Mouse (Mus musculus) right cerebral cortex, postnatal 36 days (tissue): ENCODE measurements at regions not wholly inside any gene's neighbourhood (a gene's known extent, or its start where the extent isn't known, plus 50 kb on each side); places are given as distances from the start of the nearest gene placed in this dataset.
A peak's percentile ranks its signal among the peaks of the same experiment; 100 is the strongest.

ENCODE experiments used
- DNase-seq, 2 experiments: peaks; one replicate each; pipeline ENCODE4 v3.0.0; 2022; ENCODE audit warnings: low spot score in 2 of 2, mixed read lengths in 1 of 2

DNA sequence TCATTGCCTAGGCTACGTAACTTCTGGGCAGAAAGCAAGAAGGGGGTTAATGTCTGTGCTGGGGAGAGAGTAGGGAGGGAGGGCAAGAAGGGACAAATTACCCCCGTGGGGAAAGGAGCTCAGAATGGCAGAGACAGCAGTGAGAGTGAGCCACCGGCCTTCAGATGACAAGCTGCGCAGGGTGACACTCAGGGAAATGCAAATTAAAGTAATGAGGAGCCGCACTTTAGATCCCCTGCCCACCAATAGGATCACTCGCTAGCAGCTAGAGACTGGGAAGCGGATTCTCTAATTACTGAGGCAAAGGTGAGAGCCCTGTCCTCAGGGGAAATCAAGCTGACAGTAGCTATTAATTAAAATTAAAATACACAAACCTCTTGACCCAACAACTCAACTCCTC lies 202.5 kb downstream of the Arhgef10l start:
- DNase-seq: no peak

- DNase-seq: peak; percentile 81 to 83
Observed at GRCm38 (mm10) chr4:140461317-140461716, 204.5 kb downstream of the Arhgef10l start.

DNA sequence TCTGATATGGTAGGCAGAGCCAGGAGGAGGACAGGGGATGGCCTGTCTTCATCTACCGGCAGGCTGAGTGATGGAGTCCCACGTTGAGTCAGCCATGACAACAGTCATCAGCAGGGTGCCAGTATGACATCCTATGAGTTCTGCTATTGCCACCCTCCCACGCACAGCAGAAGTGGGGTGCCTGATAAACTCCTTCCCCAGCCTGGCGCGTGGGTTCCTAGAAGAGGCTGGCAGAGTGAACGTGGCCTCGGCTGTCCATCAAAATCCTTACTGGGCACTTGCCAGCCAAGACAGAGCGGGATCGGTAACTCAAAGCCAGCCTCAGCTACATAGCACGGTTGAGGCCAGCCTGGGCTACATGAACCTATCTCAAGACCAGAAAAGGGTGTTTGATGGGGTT lies 202.5 kb upstream of the Igsf21 start:
- DNase-seq: peak; percentile 73 to 79

GRCm38 (mm10) chr4:140446455-140446854 lies 199.9 kb upstream of the Igsf21 start:
- DNase-seq: no peak

DNA sequence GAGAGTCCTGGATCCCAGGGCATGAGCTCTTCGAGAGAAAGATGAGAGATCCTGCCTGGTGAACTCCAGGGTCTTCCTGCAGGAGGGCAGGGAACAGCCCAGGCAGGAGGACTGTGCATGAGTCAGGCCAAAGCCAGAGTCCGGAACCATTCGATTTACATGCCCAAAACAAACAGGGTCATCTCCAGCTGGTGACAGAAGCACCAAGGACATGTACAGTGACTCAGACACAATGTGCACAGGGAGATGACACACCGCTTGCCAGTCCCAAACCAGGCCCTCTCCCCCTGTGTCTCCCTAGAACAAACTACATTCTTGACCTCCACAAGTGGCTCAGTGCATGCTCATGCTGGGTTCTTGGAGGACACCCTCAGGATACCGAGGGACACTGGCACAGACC lies 199.3 kb upstream of the Igsf21 start:
- no peak for DNase-seq

- DNase-seq: no peak
Observed at GRCm38 (mm10) chr4:140443221-140443620, 196.6 kb upstream of the Igsf21 start.

DNA sequence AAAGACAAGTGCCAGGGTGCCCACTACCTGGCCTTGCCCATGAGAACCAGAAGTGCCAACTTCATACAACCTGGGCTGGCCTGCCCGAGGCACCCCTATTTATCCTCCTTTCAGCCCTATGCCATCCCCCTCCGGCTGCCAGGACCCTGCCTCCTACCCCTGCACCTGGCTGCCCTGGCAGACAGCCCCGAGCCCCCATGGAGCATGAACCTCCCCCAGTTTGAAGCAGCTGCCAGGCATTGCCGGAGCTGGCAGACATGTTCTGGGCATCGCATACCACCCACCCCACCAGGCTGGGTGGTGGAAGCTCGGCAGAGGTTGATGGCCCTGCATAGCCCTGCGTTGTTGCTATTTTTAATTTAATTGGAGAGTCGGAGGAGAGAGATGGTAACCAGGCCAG lies 195.2 kb upstream of the Igsf21 start:
- DNase-seq: no peak

DNA sequence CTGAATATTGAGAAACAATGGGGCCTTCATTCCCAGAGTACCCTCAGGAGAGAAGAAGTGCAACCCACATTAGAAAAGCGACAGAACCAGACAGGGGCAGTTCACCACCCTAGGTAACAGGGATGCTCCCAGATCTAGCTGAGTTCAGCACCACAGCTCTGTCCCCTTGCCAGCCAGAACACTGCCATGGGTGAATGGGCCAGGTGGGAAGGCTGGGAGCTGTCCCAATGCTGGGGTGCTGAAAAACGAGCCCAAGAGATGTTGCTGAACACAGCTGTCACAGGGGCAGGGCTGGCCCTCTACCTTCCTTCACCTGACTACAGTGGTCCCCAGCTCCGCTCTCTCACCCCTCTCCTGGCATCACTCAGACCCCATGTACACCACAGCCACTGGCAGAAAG lies 193.3 kb upstream of the Igsf21 start:
- no peak for DNase-seq

- DNase-seq: no peak
Observed at GRCm38 (mm10) chr4:140436030-140436429, 189.4 kb upstream of the Igsf21 start.

GRCm38 (mm10) chr4:140433744-140434542 lies 187.4 kb upstream of the Igsf21 start:
- DNase-seq: no peak

DNA sequence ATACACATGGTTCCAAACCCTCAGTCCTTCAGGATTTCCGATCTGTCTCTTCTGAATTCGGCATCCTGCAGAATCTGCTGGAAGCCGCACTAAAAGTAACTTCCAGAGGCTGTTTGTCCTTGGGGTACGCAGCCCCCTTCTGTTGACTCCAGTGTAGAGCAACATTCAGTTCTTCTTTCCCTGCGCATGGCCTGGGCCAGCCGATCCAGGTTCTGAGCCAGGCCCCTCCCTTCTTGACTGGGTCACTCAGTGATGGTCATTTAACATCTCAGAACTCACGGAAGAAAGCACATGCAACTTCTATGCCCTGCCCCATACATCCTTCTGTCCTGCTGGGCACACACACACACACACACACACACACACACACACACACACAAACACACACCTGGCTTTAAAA lies 185.5 kb upstream of the Igsf21 start:
- DNase-seq: no peak

GRCm38 (mm10) chr4:140427039-140427438 lies 180.5 kb upstream of the Igsf21 start:
- DNase-seq: no peak

DNA sequence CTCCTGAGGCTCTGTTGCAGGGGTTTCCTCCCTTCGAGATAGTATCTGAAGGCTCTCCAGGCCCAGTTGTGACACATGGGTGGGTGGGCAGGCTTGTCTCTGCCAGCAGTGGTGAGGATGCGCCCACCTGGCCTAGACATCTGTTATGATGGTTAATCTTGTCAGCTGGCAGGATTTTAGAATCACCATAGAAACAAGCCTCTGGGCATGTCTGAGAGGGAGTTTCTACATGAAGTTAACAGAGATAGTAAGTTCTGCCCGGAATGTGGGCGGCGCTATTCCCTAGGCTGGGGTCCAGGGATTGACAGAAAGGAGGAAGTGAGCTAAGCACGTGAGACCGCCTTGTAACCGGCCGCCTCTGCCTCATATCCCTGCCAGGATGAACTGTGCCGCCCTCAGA lies 177.2 kb upstream of the Igsf21 start:
- DNase-seq: peak; percentile 76 to 83

DNA sequence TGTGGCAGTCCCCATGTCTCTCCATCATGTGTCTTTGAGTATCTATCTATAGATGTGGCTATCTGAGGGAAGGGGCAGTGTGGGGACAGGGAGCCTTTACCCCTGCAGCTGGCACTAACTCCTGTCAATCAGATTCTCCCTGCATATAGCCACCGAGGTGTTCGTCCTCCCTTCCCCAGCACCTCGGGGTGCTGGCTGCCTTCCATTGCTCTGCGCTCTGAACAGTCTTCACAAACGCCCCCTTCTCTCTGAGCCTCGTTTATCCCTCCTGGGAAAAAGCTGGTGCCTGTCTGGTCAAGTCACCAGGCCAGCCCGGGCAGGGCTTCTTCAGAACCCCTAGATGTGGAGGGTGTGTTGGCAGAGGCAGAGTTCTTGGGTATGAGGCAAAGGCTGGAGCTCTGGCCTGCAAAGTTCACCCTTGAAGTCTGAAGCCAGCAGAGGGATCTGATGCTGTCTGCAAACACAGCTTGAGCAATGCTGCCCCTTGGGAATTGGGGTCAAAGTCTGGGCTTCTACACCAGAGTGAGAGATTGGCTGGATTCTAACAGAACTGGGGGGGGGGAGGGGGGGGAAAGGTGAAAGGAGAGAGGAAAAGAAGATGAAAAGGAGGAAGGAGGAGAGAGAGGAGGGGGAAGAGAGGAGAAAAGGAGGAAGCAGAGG lies 175.5 kb upstream of the Igsf21 start:
- no peak for DNase-seq

- DNase-seq: no peak
Observed at GRCm38 (mm10) chr4:140419720-140420412, 173.3 kb upstream of the Igsf21 start.

- no peak for DNase-seq
Observed at GRCm38 (mm10) chr4:140412312-140412930, 165.8 kb upstream of the Igsf21 start.

- no peak for DNase-seq
Observed at GRCm38 (mm10) chr4:140408446-140408845, 161.9 kb upstream of the Igsf21 start.

DNA sequence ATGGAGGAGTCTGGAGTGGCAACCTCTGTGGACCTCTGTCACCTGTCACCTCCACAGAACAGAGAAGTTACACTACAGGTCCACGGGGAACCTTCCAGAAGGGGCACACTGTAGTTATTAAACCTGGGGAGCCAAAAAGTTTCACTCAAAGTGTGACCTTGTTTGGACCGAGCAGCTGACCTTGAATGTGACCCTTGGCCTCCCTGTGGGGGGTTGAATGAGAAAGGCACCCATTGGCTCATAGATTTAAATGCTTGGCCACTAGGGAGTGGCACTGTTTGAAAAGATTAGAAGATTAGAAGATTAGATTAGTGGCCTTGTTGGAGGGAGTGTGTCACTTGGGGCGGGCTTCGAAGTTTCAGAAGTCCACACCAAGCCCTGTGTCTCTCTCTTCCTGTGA lies 160.3 kb upstream of the Igsf21 start:
- DNase-seq: no peak

GRCm38 (mm10) chr4:140405993-140406881 lies 159.7 kb upstream of the Igsf21 start:
- no peak for DNase-seq

DNA sequence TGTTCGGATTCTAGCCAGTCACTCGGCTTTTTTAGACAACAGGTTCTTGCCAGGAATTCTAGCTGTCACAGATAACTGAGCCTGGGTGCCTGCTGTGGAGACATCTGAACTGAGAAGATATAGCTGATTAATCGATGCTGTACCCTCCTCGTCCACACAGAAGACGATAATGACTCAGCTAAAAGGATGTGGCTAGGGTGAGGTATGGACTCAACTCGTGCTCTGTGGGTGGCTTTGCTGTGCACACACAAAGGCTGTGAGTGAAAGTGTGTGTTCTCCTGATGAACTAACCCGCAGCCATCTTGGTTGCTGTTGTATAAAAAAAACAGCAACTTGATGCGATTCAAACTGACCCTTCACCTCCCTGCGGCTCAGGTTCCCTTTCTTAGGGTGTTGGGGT lies 158.8 kb upstream of the Igsf21 start:
- DNase-seq: no peak

DNA sequence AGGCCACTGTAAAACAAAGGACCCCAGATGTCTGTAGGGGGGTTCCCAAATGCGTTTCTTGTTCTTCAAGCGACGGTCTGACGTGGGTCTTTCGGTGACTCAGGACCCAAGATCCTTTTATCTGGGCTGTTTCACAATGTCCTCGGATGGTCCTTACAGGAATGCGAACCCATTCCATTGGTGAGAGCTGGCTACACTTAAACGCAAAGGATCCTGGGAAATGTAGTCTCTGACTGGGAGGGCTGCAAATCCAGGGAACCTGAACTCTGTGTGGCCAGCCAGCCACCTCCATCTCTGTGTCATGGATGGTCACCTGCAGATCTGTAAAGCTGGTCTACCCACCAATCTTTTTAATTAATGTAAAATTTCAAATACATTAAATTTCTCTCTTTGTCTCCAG lies 156.5 kb upstream of the Igsf21 start:
- DNase-seq: no peak
